Mouse (Mus musculus) lung, adult 2 months (tissue): ENCODE measurements at regions not wholly inside any gene's neighbourhood (a gene's known extent, or its start where the extent isn't known, plus 50 kb on each side); places are given as distances from the start of the nearest gene placed in this dataset.

ENCODE experiments used
- DNase-seq: peaks from one replicate; pipeline ENCODE4 v3.0.0; 2022
- H3K4me1 ChIP-seq: fragments of 200-500 bp; 2 replicates; pipeline ENCODE4 v1.6.1; 2011; ENCODE audit warnings: low read length; ENCODE audit not compliant: control insufficient read depth, insufficient read depth
- H3K4me3 ChIP-seq: fragments of 200-500 bp; replicated peaks from 2 replicates; pipeline ENCODE3; 2011; ENCODE audit warnings: low read depth, mild to moderate bottlenecking, control low read depth, low read length; ENCODE audit errors: extremely low read depth
- CTCF ChIP-seq: fragments of 200-500 bp; IDR thresholded peaks from 2 replicates; pipeline ENCODE4 v1.5.1; 2011; ENCODE audit warnings: mild to moderate bottlenecking, low read length, control low read depth; ENCODE audit not compliant: insufficient read depth
- POLR2A ChIP-seq: fragments of 200-500 bp; IDR thresholded peaks from 2 replicates; pipeline ENCODE4 v1.6.1; 2011; ENCODE audit warnings: low read depth, mild to moderate bottlenecking, control low read depth, low read length, borderline replicate concordance; ENCODE audit errors: extremely low read depth
- WGBS: fragments of 180-500 bp; shearing (Covaris S2); methylation state at CpG from one replicate; pipeline ENCODE4 v1.1.7; 2018; 5-methylcytosine and 5-hydroxymethylcytosine counted together

DNA sequence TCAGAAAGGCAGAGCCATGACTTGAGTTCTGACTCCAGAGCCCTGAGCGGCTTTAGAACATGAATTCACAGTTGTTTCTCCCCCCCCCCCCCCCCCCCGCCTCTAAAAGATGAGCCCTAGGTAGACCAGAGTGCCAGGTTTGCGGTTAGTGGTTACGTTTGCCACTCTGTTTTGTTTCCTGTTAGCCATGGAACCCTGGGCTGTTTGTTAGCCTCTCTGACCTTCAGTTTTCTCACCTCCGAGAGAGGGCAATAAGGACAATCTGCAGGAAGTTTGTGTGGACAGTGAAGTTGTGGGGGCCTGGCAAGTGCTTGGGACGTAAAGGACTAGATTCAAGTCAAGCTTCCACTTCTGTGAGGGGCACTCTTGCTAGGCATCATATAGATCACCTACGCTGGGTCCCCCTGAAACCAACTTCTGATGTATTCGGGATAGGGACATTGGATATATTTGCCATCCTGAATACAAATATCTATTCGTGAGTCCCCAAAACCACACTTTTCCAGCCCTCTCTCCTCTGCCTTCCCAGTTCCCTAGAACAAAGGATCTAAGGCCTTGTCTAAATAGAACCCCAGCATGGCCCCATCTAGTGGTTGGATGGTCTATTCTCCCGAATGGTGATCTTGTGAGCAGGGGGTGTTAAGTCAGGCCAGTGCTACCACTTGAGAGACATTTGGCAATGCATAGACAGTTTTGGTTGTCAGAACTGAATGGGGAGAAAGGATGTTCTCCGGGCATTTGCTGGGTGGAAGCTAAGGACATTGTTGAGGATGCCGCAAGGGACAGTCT is 145.4 kb upstream of the Tle3 start:
- TF ChIP-seq CTCF (no peak), POLR2A (no peak)
- no peaks in the 10 kb centered on the region for H3K4me1 ChIP-seq
- DNase-seq: no peak
- 69% methylated on average over 12 of the region's 12 CpGs for WGBS
- H3K4me3 ChIP-seq: no peak overlapping the region

DNA sequence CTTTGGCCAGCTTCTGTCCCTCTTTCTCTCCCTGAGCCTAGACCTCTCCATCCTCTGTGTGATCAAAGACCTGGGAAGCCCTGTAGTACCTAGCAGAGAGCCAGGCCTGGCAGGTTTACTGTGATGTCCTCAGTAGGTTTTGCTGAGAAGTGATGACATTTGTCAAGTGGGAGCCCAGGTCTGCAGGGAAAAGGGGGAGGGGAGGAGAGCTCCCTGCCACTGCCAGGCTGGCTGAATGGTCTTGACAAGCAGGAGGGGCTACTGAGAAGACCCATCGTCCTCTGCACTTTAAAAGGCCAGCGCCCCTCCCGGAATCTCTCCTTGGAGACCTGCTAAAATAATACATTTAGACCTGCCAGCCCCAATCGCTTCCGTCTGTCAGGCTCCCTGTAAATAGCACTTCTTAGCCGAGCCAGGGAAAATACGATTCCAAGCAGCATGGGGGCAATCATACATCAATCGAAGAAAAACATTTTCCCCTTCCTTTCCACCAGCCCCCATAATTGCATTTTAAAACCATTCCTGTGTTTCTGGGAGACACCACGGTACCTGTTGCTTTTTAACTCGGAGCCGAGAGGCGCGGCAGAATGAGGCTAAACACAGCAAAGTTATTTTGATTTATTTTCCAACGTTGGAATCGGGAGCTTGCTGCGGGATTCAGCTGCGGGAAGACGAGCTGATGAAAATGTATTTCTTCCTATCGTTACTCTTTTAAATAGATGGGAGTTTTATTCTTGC is 144.5 kb upstream of the Tle3 start:
- Histone ChIP-seq H3K4me1 (no peaks in the 10 kb centered on the region), H3K4me3 (no peak overlapping the region)
- DNase-seq: no peak
- TF ChIP-seq CTCF (no peak), POLR2A (no peak)
- 59% methylated on average over 19 of the region's 19 CpGs for WGBS

DNA sequence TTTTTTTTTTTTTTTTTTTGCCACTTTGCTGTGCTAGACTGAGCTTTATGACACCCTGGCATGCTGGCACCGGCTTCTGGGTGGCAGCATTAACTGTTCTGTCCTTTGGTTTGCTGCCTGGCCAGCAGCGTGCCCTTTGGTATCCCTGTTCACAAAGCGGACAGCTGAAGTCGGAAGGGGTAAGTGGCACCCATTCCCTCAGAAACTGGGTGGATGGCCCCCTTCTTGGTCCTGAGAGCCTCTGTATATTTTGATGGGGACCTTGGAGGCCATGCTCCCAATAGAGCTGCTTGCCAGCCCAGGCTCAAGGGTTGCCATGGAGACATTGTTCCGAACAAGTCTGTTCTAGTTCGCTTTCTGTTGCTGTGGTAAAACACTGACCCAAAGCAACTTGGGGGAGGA is 143.9 kb upstream of the Tle3 start:
- H3K4me1 ChIP-seq: no peaks in the 10 kb centered on the region
- WGBS: 74% methylated on average over 6 of the region's 6 CpGs
- no peak overlapping the region for H3K4me3 ChIP-seq
- no peak for DNase-seq
- TF ChIP-seq POLR2A: no peak
- no peak for TF ChIP-seq CTCF

DNA sequence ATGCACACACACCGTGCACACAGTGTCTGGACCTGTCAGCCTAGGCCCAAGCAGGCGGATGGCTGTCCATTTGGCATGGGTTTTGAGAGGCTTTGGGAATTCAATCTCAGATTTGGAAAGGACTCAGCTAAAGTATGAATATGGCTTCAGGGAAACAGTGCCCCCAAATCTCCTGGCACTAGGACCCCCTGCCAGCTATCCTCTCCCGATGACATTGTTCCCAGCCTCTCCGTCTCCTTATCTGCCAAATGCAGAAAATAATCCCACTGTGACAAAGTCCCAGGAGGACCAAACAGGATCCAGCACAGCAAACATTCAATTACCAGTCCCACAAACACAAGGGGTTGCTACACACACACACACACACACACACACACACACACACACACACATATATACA is 141.9 kb upstream of the Tle3 start:
- Histone ChIP-seq H3K4me3 (no peak overlapping the region), H3K4me1 (no peaks in the 10 kb centered on the region)
- no peak for DNase-seq
- WGBS: 77% methylated on average over 4 of the region's 4 CpGs
- TF ChIP-seq CTCF (no peak), POLR2A (no peak)

DNA sequence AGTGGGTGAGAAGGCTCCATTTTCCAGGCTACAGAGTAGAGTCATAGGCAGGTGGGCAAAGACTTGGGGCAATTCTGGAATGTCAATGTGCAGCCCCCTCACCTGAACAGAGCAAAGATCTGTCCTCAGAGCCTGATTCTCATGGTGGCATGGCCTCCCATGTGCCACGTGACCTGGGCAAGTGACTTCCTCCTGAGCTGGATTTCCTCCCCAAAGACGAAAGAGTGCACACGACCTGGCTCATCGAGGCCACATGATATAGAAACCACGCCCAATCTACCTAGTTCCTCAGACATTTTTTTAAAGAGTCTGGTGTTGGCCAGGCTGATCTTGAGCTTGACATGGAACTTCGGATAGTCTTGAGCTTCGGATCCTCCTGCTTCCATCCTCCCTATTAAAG is 139.5 kb upstream of the Tle3 start:
- WGBS: 78% methylated on average over 7 of the region's 7 CpGs
- H3K4me1 ChIP-seq: no peaks in the 10 kb centered on the region
- TF ChIP-seq POLR2A (no peak), CTCF (no peak)
- no peak overlapping the region for H3K4me3 ChIP-seq
- no peak for DNase-seq

DNA sequence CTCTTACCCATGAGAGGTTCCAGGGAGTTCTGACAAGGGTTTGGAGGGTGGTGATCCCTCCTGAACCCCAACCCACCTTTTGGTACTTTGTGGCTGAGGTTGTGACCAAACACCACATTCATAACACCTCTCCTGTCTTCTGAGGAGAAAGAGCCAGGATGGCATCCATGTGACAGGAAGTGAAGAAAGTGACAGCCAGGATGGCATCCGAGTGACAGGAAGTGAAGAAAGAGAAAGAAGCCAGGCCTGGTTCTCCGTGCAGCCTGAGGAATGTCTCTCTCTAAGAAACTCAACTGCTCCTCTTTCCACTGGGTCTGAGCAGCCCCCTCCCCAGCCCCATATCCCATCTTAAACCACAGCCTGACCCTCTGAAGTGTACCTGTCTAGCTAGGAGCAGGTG is 138.9 kb upstream of the Tle3 start:
- WGBS: 43% methylated on average over 2 of the region's 2 CpGs
- H3K4me1 ChIP-seq: no peaks in the 10 kb centered on the region
- no peak for DNase-seq
- H3K4me3 ChIP-seq: no peak overlapping the region
- TF ChIP-seq POLR2A: no peak
- TF ChIP-seq CTCF: no peak

DNA sequence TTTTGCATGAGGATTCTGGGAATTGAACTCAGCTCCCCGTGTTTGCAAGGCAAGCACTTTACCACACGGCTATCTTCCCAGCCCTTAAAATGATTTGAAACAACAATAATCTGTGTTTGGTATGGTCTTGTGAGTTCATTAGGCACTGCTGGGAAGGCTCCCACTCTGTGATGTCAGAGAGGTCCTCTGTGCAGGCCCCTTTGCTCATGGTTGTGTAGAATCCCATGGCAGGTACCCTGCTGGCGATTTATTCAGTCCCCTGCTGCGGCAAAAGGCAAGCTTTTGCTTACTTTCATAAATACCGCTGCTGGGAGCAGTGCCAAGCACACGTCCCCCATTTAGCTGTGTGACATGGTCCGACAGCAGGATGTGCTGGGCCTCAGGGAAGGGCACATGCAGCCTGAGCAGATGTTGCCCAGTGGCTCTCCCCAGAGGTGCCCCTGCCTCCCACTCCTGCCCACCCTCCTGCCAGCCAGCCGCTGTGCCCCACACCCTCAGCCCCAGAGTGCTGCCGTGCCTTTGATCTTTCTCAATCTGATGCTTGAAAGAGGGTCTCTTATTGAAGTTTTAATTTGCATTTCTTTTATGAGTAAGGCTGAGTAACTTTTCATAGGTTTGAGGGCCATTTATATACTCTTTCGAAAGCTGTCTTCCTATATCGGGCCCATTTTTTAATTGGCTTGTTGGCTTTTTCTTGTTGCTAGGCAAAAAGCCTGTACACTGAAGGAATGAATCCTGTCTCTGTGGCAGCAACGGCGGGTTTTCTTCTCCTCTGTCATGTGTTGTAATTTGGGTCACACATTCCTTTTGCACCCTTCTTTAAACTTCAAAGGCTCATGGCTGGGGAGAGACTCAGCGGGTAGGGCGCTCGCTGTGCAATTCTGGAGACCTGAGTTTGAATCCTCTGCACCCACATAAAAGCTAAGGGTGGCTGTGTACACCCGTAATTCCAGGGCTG is 136.2 kb upstream of the Tle3 start:
- 47% methylated on average over 17 of the region's 17 CpGs for WGBS
- TF ChIP-seq CTCF (no peak), POLR2A (no peak)
- no peak for DNase-seq

DNA sequence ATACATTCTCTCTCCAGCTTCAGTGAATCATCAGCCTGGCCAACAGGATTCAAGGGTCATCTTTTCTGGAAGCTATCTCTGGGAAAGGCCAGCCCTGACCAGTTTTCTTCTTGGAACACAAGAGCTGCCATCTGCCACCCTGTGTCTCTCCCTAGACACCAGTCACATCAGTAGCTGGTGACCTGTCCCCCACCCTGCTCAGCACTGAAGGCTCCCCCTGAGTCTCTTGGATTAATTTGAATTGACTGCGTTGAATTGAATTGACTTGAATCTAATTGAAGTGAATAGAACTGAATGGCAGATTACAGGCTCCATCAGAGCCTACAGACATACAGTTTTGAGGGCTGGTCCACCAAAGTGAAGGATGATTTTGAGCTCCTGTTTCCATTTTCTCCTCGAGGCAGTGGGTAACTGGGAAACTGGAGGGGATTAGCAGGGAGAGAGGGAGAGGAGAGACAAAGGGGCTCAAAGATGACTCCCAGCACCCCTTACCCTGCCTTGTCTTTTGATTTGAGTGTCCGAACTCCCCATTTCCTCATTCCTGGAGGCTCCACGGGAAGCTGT is 133.4 kb upstream of the Tle3 start:
- TF ChIP-seq POLR2A (no peak), CTCF (no peak)
- Histone ChIP-seq H3K4me3 (no peak overlapping the region), H3K4me1 (no peaks in the 10 kb centered on the region)
- WGBS: 65% methylated on average over 4 of the region's 4 CpGs
- no peak for DNase-seq

More for the DNA sequence above, 136.2 kb upstream of the Tle3 start:
- Histone ChIP-seq H3K4me3 (no peak overlapping the region), H3K4me1 (no peaks in the 10 kb centered on the region)

DNA sequence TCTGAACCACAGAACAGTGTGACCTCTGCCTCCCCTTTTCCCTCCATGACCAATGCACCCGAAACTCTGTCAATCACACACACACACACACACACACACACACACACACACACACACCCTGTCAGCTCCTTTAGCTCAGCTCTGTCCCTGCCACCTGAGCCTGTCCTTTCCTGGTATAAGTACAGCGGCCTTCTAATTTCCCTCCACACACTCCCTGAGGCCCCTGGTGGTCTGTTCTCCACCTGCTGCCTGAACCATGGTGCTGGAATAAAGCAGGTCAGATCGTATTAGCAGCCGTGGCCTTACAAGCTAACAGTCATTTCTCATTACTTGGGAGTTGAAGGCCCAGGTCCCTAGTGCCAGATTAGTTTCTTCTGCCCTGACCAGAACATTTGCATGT is 132.8 kb upstream of the Tle3 start:
- no peak for TF ChIP-seq POLR2A
- no peak overlapping the region for H3K4me3 ChIP-seq
- DNase-seq: no peak
- no peaks in the 10 kb centered on the region for H3K4me1 ChIP-seq
- WGBS: 82% methylated on average over 4 of the region's 4 CpGs
